Mouse (Mus musculus) midbrain, postnatal 0 days (tissue): Measurements from ENCODE around the gene Dpm2. TPM values are rescaled to one million over a fixed set of nuclear protein-coding genes. Genes with fewer than 3 reads are reported as not detected.

Experiments used
- ATAC-seq: fragments of 200-750 bp; cut with Nextera tagmentation; 2 replicates; pipeline ENCODE4 v1.8.0; 2017; ENCODE audit warnings: moderate number of reproducible peaks, mild to moderate bottlenecking, moderate TSS enrichment, moderate library complexity; ENCODE audit not compliant: low FRiP score
- DNase-seq: peaks from one replicate; pipeline ENCODE4 v3.0.0-alpha.2; 2015; ENCODE audit warnings: low spot score
- H3K27ac ChIP-seq: fragments of 300-500 bp; sonication (generic); 2 replicates; pipeline ENCODE4 v1.5.1; 2014; ENCODE audit warnings: low read depth, mild to moderate bottlenecking, low read length, mixed read lengths
- H3K27me3 ChIP-seq: fragments of 300-500 bp; sonication (generic); 2 replicates; pipeline ENCODE4 v1.6.1; 2014; ENCODE audit warnings: low read length, control low read depth, mixed read lengths; ENCODE audit not compliant: insufficient read depth
- H3K36me3 ChIP-seq: fragments of 300-500 bp; sonication (generic); 2 replicates; pipeline ENCODE4 v1.6.1; 2014; ENCODE audit warnings: low read length, control low read depth, mixed read lengths; ENCODE audit not compliant: insufficient read depth
- H3K4me1 ChIP-seq: fragments of 300-500 bp; sonication (generic); 2 replicates; pipeline ENCODE4 v1.6.1; 2014; ENCODE audit warnings: mild to moderate bottlenecking, control low read depth, antibody characterized with exemption, low read length, mixed read lengths; ENCODE audit not compliant: insufficient read depth
- H3K4me2 ChIP-seq: fragments of 300-500 bp; sonication (generic); 2 replicates; pipeline ENCODE4 v1.6.1; 2014; ENCODE audit warnings: low read depth, mild to moderate bottlenecking, low read length, mixed read lengths; ENCODE audit not compliant: poor library complexity, severe bottlenecking
- H3K4me3 ChIP-seq: fragments of 300-500 bp; sonication (generic); 2 replicates; pipeline ENCODE4 v1.5.1; 2014; ENCODE audit warnings: low read depth, mild to moderate bottlenecking, low read length, moderate library complexity
- H3K9ac ChIP-seq: fragments of 300-500 bp; sonication (generic); replicated peaks from 2 replicates; pipeline ENCODE4 v1.6.1; 2014; ENCODE audit warnings: mild to moderate bottlenecking, low read length, moderate library complexity, mixed read lengths; ENCODE audit not compliant: poor library complexity, severe bottlenecking
- H3K9me3 ChIP-seq: fragments of 300-500 bp; sonication (generic); 2 replicates; pipeline ENCODE4 v1.6.1; 2016; ENCODE audit warnings: low read length, control low read depth
- CTCF ChIP-seq: IDR thresholded peaks from 2 replicates; pipeline ENCODE4 v1.5.1; 2016; ENCODE audit warnings: antibody characterized with exemption, mild to moderate bottlenecking
- WGBS: fragments of 180-500 bp; shearing (Covaris S2); extraction: QIAGEN DNeasy Blood & Tissue Kit; methylation state at CpG from one replicate; pipeline ENCODE4 v1.1.7; 2014; 5-methylcytosine and 5-hydroxymethylcytosine counted together
- polyA plus RNA-seq: library from polyadenylated mRNA; unstranded; fragments of >200 nt; fragmentation: Nextera tagmentation; extraction: Ambion mirVana; gene quantifications from 2 replicates; pipeline ENCODE4 v1.2.1, GENCODE M21; 2015
- total RNA-seq: library from RNA; depleted of rRNA; stranded (reverse); fragments of >200 nt; gene quantifications from 2 replicates; pipeline ENCODE4 v1.2.3, GENCODE M21; 2014; rRNA removed

Dpm2 gene
- total and polyA plus RNA-seq, 2 experiments from 2014 or later = 73.3 to 135 TPM

- H3K9ac ChIP-seq = no peak overlapping the region
- H3K4me1 ChIP-seq = peaks cover 2% of the 10 kb centered on the region; the same call in 1 of the 2 replicates
- TF ChIP-seq CTCF = no peak
- ATAC-seq (no peak), DNase-seq (peak; percentile 61)
- no peaks in the 10 kb centered on the region for H3K9me3 ChIP-seq
- no peaks in the 10 kb centered on the region for H3K27me3 ChIP-seq
- H3K27ac ChIP-seq = peak overlapping the region; percentile 43; the same call in 1 of the 2 replicates
- no peak overlapping the region for H3K4me3 ChIP-seq
- no peaks in the 10 kb centered on the region; the same call in 1 of the 2 replicates for H3K36me3 ChIP-seq
- H3K4me2 ChIP-seq = no peak overlapping the region
- WGBS = 51% methylated on average over 4 of the region's 4 CpGs
Measured at GRCm38 (mm10) chr2:32620682-32621516, 50.2 kb downstream of the Dpm2 start.

GRCm38 (mm10) chr2:32621517-32621859 lies 50.8 kb downstream of the Dpm2 start, which contains the start of gene Ak1:
Gene Ak1, plus strand, starts transcription at chr2:32621758.
- DNase-seq (no peak), ATAC-seq (no peak)
- H3K9me3 ChIP-seq = no peaks in the 10 kb centered on the region
- peaks cover 8% of the 10 kb centered on the region for H3K4me1 ChIP-seq
- TF ChIP-seq CTCF = no peak
- 42% methylated on average over 7 of the region's 7 CpGs for WGBS
- no peak within 1 kb of the TSS for H3K4me2 ChIP-seq
- no peaks in the 10 kb centered on the region for H3K27me3 ChIP-seq
- no peak within 1 kb of the TSS for H3K9ac ChIP-seq
- peak within 1 kb of the TSS; percentile 43; the same call in 1 of the 2 replicates for H3K27ac ChIP-seq
- no peak within 1 kb of the TSS for H3K4me3 ChIP-seq
- no peaks in the 10 kb centered on the region for H3K36me3 ChIP-seq

Other genes with a start within 250 kb of the Dpm2 start
- gene Ciz1, start 218.5 kb upstream of the Dpm2 start, total RNA-seq = 63.7 and 81.8 TPM in 2 replicates
- 47.3 and 48.8 TPM in 2 replicates for gene Ciz1, start 218.5 kb upstream of the Dpm2 start, polyA plus RNA-seq
- gene Dnm1, start 217.5 kb upstream of the Dpm2 start, total RNA-seq = 170 and 186 TPM in 2 replicates
- 105 and 107 TPM in 2 replicates for gene Dnm1, start 217.5 kb upstream of the Dpm2 start, polyA plus RNA-seq
- 336 and 450 TPM in 2 replicates for gene 1110008P14Rik, start 188.9 kb upstream of the Dpm2 start, total RNA-seq
- 198 and 224 TPM in 2 replicates for gene 1110008P14Rik, start 188.9 kb upstream of the Dpm2 start, polyA plus RNA-seq
- 0.57 TPM in 1 of 2 replicates, not detected in the other for gene Lcn2, start 182.6 kb upstream of the Dpm2 start, total RNA-seq
- 0.35 and 0.44 TPM in 2 replicates for gene Lcn2, start 182.6 kb upstream of the Dpm2 start, polyA plus RNA-seq
- gene Ptges2, start 175.0 kb upstream of the Dpm2 start, total RNA-seq = 33.3 and 41.1 TPM in 2 replicates
- 56.2 and 62.3 TPM in 2 replicates for gene Ptges2, start 175.0 kb upstream of the Dpm2 start, polyA plus RNA-seq
- gene Naif1, start 120.4 kb upstream of the Dpm2 start, total RNA-seq = 2.4 and 3.2 TPM in 2 replicates
- gene Naif1, start 120.4 kb upstream of the Dpm2 start, polyA plus RNA-seq = 3.0 and 3.2 TPM in 2 replicates
- 60.6 and 69.2 TPM in 2 replicates for gene Slc25a25, start 119.4 kb upstream of the Dpm2 start, total RNA-seq
- 52.0 and 53.4 TPM in 2 replicates for gene Slc25a25, start 119.4 kb upstream of the Dpm2 start, polyA plus RNA-seq
- gene Fam102a, start 35.5 kb upstream of the Dpm2 start, total RNA-seq = 21.5 and 24.4 TPM in 2 replicates
- gene Fam102a, start 35.5 kb upstream of the Dpm2 start, polyA plus RNA-seq = 6.8 and 7.2 TPM in 2 replicates
- 19.3 and 20.0 TPM in 2 replicates for gene Pip5kl1, start 3.9 kb downstream of the Dpm2 start, total RNA-seq
- gene Pip5kl1, start 3.9 kb downstream of the Dpm2 start, polyA plus RNA-seq = 16.5 and 26.5 TPM in 2 replicates
- gene 9430097D07Rik, start 4.8 kb downstream of the Dpm2 start, total RNA-seq = 0.16 and 0.33 TPM in 2 replicates
- gene 9430097D07Rik, start 4.8 kb downstream of the Dpm2 start, polyA plus RNA-seq = 0.69 and 0.82 TPM in 2 replicates
- 50.9 and 51.1 TPM in 2 replicates for gene St6galnac4, start 16.2 kb downstream of the Dpm2 start, total RNA-seq
- 38.0 and 38.6 TPM in 2 replicates for gene St6galnac4, start 16.2 kb downstream of the Dpm2 start, polyA plus RNA-seq
- 113 and 166 TPM in 2 replicates for gene St6galnac6, start 28.9 kb downstream of the Dpm2 start, total RNA-seq
- 42.1 and 45.2 TPM in 2 replicates for gene St6galnac6, start 28.9 kb downstream of the Dpm2 start, polyA plus RNA-seq
- gene Ak1, start 50.9 kb downstream of the Dpm2 start, total RNA-seq = 99.6 and 107 TPM in 2 replicates
- 114 and 133 TPM in 2 replicates for gene Ak1, start 50.9 kb downstream of the Dpm2 start, polyA plus RNA-seq
- 16.7 and 20.0 TPM in 2 replicates for gene Eng, start 75.7 kb downstream of the Dpm2 start, total RNA-seq
- gene Eng, start 75.7 kb downstream of the Dpm2 start, polyA plus RNA-seq = 20.3 and 21.3 TPM in 2 replicates
- gene Fpgs, start 133.3 kb downstream of the Dpm2 start, total RNA-seq = 24.6 and 25.9 TPM in 2 replicates
- gene Fpgs, start 133.3 kb downstream of the Dpm2 start, polyA plus RNA-seq = 25.1 and 29.6 TPM in 2 replicates
- gene Cdk9, start 142.2 kb downstream of the Dpm2 start, total RNA-seq = 88.1 and 92.4 TPM in 2 replicates
- gene Cdk9, start 142.2 kb downstream of the Dpm2 start, polyA plus RNA-seq = 58.2 and 59.4 TPM in 2 replicates
- 43.7 and 46.2 TPM in 2 replicates for gene Sh2d3c, start 150.2 kb downstream of the Dpm2 start, total RNA-seq
- gene Sh2d3c, start 150.2 kb downstream of the Dpm2 start, polyA plus RNA-seq = 54.4 and 54.6 TPM in 2 replicates
- gene 6330409D20Rik, start 170.2 kb downstream of the Dpm2 start, total RNA-seq = 2.5 and 3.8 TPM in 2 replicates
- 3.7 and 4.0 TPM in 2 replicates for gene 6330409D20Rik, start 170.2 kb downstream of the Dpm2 start, polyA plus RNA-seq
- 43.8 and 72.8 TPM in 2 replicates for gene Tor2a, start 186.4 kb downstream of the Dpm2 start, total RNA-seq
- gene Tor2a, start 186.4 kb downstream of the Dpm2 start, polyA plus RNA-seq = 42.0 and 44.9 TPM in 2 replicates
- 0.90 and 3.2 TPM in 2 replicates for gene Ttc16, start 204.8 kb downstream of the Dpm2 start, total RNA-seq
- gene Ttc16, start 204.8 kb downstream of the Dpm2 start, polyA plus RNA-seq = 0.32 and 0.44 TPM in 2 replicates
- 2.1 and 2.7 TPM in 2 replicates for gene Ptrh1, start 204.9 kb downstream of the Dpm2 start, total RNA-seq
- 3.8 and 3.9 TPM in 2 replicates for gene Ptrh1, start 204.9 kb downstream of the Dpm2 start, polyA plus RNA-seq
- 0.19 and 1.4 TPM in 2 replicates for gene Cfap157, start 213.6 kb downstream of the Dpm2 start, total RNA-seq
- gene Cfap157, start 213.6 kb downstream of the Dpm2 start, polyA plus RNA-seq = 0.48 and 1.1 TPM in 2 replicates